Comparison of ENCODE assay signal across 7 mouse cellular contexts in genomic region chr6:90809077-90809840, GRCm38 (mm10).
DNase-seq lines count a peak whose midpoint lies in the region.

No protein-coding gene starts in this region.

- DNase-seq in cerebellum, adult 18-20 months, result peak; percentile 72 to 78
- peak; percentile 78 to 80 for DNase-seq in cerebellum, postnatal 25 days
- peak; percentile 21 for DNase-seq in heart, adult 9 months (ENCODE audit: low spot score in 2 of 2)
- peak; percentile 59 to 70 for DNase-seq in left cerebral cortex, postnatal 36 days (ENCODE audit: low spot score in 2 of 2)
- no peak for DNase-seq in embryo, embryonic 9.5 days (ENCODE audit: extremely low spot score)
- no peak for DNase-seq in gastrocnemius, postnatal 25 days
- DNase-seq in T-cell, adult 2 months (ENCODE audit: low spot score), result no peak

- intact Hi-C loops in left cerebral cortex, postnatal 36 days (cut with DNase I), result no loop called here

Comparison
In these comparisons a context has a peak if more than half of its experiments do, and no peak if none do; other contexts are left out.
1. DNase-seq: peak in cerebellum, adult 18-20 months (2 of 2), cerebellum, postnatal 25 days (2 of 2), heart, adult 9 months (2 of 2) and left cerebral cortex, postnatal 36 days (2 of 2); none in embryo, embryonic 9.5 days (single experiment), gastrocnemius, postnatal 25 days (single experiment) and T-cell, adult 2 months (single experiment).